Comparison of ENCODE assay signal across 18 mouse cellular contexts in the genomic region with DNA sequence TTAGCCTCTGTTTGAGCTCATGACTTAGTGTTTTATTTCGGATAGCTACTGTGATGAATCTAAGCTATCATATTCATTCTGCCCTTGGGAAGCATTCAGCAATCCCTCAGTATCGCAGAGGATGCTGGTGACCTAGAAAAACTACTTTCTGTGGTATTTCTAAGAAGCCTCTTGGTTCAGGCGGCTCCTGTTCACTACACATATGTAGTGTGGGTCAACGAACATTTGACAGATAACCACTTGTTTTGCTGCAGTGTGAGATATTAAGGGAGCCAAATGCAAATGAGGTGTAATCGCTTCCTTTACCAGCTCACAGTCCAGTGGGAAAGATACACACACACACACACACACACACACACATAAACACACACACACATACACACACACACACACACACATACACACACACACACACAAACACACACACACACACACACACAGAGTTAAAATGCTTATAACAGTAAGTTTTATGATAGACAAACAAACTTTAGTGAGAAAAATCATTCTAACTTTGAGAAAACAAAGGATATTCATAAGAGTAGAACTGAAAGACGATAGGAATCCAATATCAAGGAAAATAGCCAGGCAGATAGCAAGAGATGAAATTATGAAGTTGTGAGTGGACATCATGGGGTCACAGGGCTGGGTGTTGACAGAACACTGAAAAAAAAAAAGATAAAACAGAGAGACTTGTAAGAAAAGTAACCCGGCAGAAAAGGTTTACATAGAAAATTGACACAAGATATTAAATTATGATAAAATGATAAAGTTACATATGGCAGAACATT. TPM values are rescaled to one million over a fixed set of nuclear protein-coding genes. Genes with fewer than 3 reads are reported as not detected.
A peak's percentile ranks its signal among the peaks of the same experiment; 100 is the strongest.
DNase-seq lines count a peak whose midpoint lies in the region; ATAC-seq and TF ChIP-seq lines count a peak whose summit lies in the region.
"Had no signal": no experiment of that assay in that cellular context is flagged by ENCODE, and none has a peak within 500 bp of the region (broad histone marks: within the 10 kb centered on the region; RNA-seq: fewer than 3 reads in every experiment).

No protein-coding gene starts in this region.

- H3K4me1 ChIP-seq in liver, embryonic 16.5 days (ENCODE audit: control insufficient read depth, low read depth, low read length): peaks cover 71% of the 10 kb centered on the region
- H3K4me1 ChIP-seq: embryonic facial prominence, embryonic 15.5 days had no signal

- no peak overlapping the region for H3K4me3 ChIP-seq in liver, embryonic 16.5 days (ENCODE audit: low read depth, low read length)
- no peak overlapping the region for H3K4me3 ChIP-seq in left cerebral cortex, adult 2 months
- H3K4me3 ChIP-seq: embryonic facial prominence, embryonic 15.5 days; heart, embryonic 13.5 days; hindbrain, embryonic 10.5 days; limb, embryonic 13.5 days had no signal

- peak overlapping the region; percentile 98 for H3K27ac ChIP-seq in liver, embryonic 16.5 days (ENCODE audit: low read length)
- H3K27ac ChIP-seq in left cerebral cortex, adult 2 months: no peak overlapping the region
- H3K27ac ChIP-seq: embryonic facial prominence, embryonic 15.5 days; heart, embryonic 13.5 days; hindbrain, embryonic 10.5 days; limb, embryonic 13.5 days had no signal

- intact Hi-C loops in left cerebral cortex, adult 2 months (cut with DNase I): no loop called here

- WGBS in liver, embryonic 16.5 days (ENCODE audit: insufficient replicate concordance): 25% methylated on average over 7 of the region's 7 CpGs

- TF ChIP-seq CTCF in left cerebral cortex, adult 2 months (IDR thresholded peaks at IDR 0.05): no peak

- peak; percentile 32 for DNase-seq in CD4-positive, CD25-positive, alpha-beta regulatory T cell, adult 2 months (ENCODE audit: low read depth, low spot score)
- DNase-seq in 416B (ENCODE audit: low read depth): peak; percentile 45
- DNase-seq in left cerebral cortex, adult 2 months (ENCODE audit: extremely low spot score in 1 of 2, low spot score in 2 of 2): no peak
- DNase-seq in lung, postnatal 25 days (ENCODE audit: low spot score): no peak
- no peak for DNase-seq in ovary, postnatal 36 days (ENCODE audit: low spot score)
- DNase-seq: cerebellum, adult 11-12 months; forebrain, postnatal 0 days; kidney, adult 11 months; lung, postnatal 36 days; midbrain, embryonic 14.5 days; thymus, postnatal 14 days had no signal

- no peaks in the 10 kb centered on the region for H3K27me3 ChIP-seq in liver, embryonic 16.5 days (ENCODE audit: control insufficient read depth, insufficient read depth, low read depth, low read length)
- H3K27me3 ChIP-seq: embryonic facial prominence, embryonic 15.5 days; heart, embryonic 13.5 days; limb, embryonic 13.5 days had no signal

- H3K9me3 ChIP-seq in liver, embryonic 16.5 days (replicated peaks; ENCODE audit: control insufficient read depth, low read length): no peaks in the 10 kb centered on the region
- H3K9me3 ChIP-seq: embryonic facial prominence, embryonic 15.5 days; heart, embryonic 13.5 days; hindbrain, embryonic 10.5 days; limb, embryonic 13.5 days had no signal

- H3K4me2 ChIP-seq in liver, embryonic 16.5 days (ENCODE audit: low read depth, low read length): peak overlapping the region; percentile 29
- H3K4me2 ChIP-seq: embryonic facial prominence, embryonic 15.5 days; heart, embryonic 13.5 days; limb, embryonic 13.5 days had no signal

- H3K36me3 ChIP-seq in liver, embryonic 16.5 days (ENCODE audit: control insufficient read depth, insufficient read depth): no peaks in the 10 kb centered on the region
- H3K36me3 ChIP-seq: embryonic facial prominence, embryonic 15.5 days; heart, embryonic 13.5 days; hindbrain, embryonic 10.5 days; limb, embryonic 13.5 days had no signal

- ATAC-seq in CD4-positive, CD25-positive, alpha-beta regulatory T cell, adult 4 months: no peak
- peak; percentile 36 for ATAC-seq in erythroblast, adult 5-6 weeks (replicated peaks; ENCODE audit: low FRiP score, poor library complexity, severe bottlenecking)
- peak; percentile 73 for ATAC-seq in liver, embryonic 16.5 days (ENCODE audit: low read depth)
- ATAC-seq: forebrain, postnatal 0 days had no signal

- peak overlapping the region; percentile 64 for H3K9ac ChIP-seq in liver, embryonic 16.5 days (ENCODE audit: low read depth, low read length)
- H3K9ac ChIP-seq: embryonic facial prominence, embryonic 15.5 days; forebrain, postnatal 0 days; heart, embryonic 13.5 days; limb, embryonic 13.5 days had no signal

RNA-seq across cellular contexts. Expression of a gene that starts 28.5 kb away (rescaled TPM):
- 100 to 1,000 TPM; 184 to 254 TPM for polyA plus RNA-seq in CD4-positive, CD25-positive, alpha-beta regulatory T cell, adult 4 months (2017; shearing (Covaris generic))
- total RNA-seq in erythroblast, adult 5-6 weeks (2015; ENCODE audit: low replicate concordance): 738 and 836 TPM in 2 replicates
- 851 and 940 TPM in 2 replicates for total RNA-seq in erythroblast, adult 5-6 weeks (2017; ENCODE audit: low replicate concordance)
- polyA plus RNA-seq in liver, embryonic 16.5 days (2015; fragmentation: Nextera tagmentation; extraction: Ambion mirVana): 286 and 291 TPM in 2 replicates
- total RNA-seq in left cerebral cortex, adult 2 months (2021): 100 to 1,000 TPM; 217 to 235 TPM

Comparison
In these comparisons a context has a peak if more than half of its experiments do, and no peak if none do; other contexts are left out.
1. DNase-seq: peak in CD4-positive, CD25-positive, alpha-beta regulatory T cell, adult 2 months (single experiment) and 416B (single experiment); none in left cerebral cortex, adult 2 months (0 of 2), lung, postnatal 25 days (single experiment) and ovary, postnatal 36 days (single experiment).